Mouse (Mus musculus) C2C12 (cell line): Measurements from ENCODE around the gene Pkp4.

Experiments used
- CTCF ChIP-seq: IDR thresholded peaks from one replicate; pipeline ENCODE4 v1.5.1; 2011; ENCODE audit not compliant: control insufficient read depth, insufficient read depth, insufficient read length
- MAX ChIP-seq: IDR thresholded peaks from one replicate; pipeline ENCODE4 v1.6.1; 2011; ENCODE audit warnings: mild to moderate bottlenecking, control low read depth
- MYOD1 ChIP-seq: IDR thresholded peaks from one replicate; pipeline ENCODE4 v1.6.1; 2011; ENCODE audit warnings: low read depth; ENCODE audit not compliant: control insufficient read depth, insufficient read length
- MYOG ChIP-seq: IDR thresholded peaks from one replicate; pipeline ENCODE4 v1.6.1; 2011; ENCODE audit not compliant: control insufficient read depth, insufficient read length; ENCODE audit errors: extremely low read depth
- USF1 ChIP-seq: IDR thresholded peaks from one replicate; pipeline ENCODE4 v1.6.1; 2011; ENCODE audit warnings: low read depth, mild to moderate bottlenecking, control low read depth, moderate library complexity

DNA sequence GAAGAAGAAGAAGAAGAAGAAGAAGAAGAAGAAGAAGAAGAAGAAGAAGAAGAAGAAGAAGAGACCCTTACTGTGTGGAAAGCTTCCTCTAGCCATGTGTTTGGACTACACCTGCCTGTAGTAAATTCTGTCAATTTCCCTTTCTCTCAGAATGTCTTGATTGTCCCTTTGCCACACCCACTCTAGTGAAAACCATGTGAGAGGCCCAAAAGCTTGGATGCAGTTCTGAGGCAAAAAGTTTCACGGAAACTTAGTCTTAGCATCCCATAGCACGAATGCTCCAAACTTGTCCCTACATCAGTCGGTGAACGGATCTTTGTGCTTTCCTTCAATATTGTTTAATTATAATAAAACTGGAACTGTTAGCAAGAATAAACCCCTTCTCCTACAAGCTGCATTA is 234.0 kb downstream of the Pkp4 start:
- TF ChIP-seq CTCF (no peak), MYOD1 (no peak), USF1 (no peak), MAX (no peak), MYOG (no peak)
